Mouse (Mus musculus): ENCODE results near the gene Vps26c.

GRCm38 (mm10) chr16:94559782-94560181 lies 33.2 kb upstream of the Vps26c start:
- no peak for TF ChIP-seq POLR2A (IDR thresholded peaks at IDR 0.05; ENCODE audit: borderline replicate concordance, extremely low read depth, low read depth, low read length)
- TF ChIP-seq CTCF (IDR thresholded peaks at IDR 0.05; ENCODE audit: insufficient read depth, low read length), result no peak
